Mouse (Mus musculus): ENCODE data around the gene Man1a2. TPM values are rescaled to one million over a fixed set of nuclear protein-coding genes. Genes with fewer than 3 reads are reported as not detected.

Man1a2 gene
- polyA plus RNA-seq, 1 experiment from 2014 or later, result 70.0 TPM

- Histone ChIP-seq H3K9me3 (replicated peaks) (no peaks in the 10 kb centered on the region), H3K27ac (no peak overlapping the region), H3K27me3 (no peaks in the 10 kb centered on the region), H3K4me2 (replicated peaks) (no peak overlapping the region), H3K9ac (no peak overlapping the region), H3K36me3 (no peaks in the 10 kb centered on the region), H3K4me3 (no peak overlapping the region), H3K4me1 (peaks cover 9% of the 10 kb centered on the region; the same call in 1 of the 2 replicates)
- no peak for ATAC-seq (ENCODE audit: low FRiP score)
- WGBS, result 62% methylated on average over 4 of the region's 4 CpGs
These were observed 26.2 kb upstream of the Man1a2 start for GRCm38 (mm10) chr3:100711486-100711885.

GRCm38 (mm10) chr3:100707117-100707516, 21.8 kb upstream of the Man1a2 start:
- H3K4me3 ChIP-seq, result no peak overlapping the region
- WGBS, result 70% methylated on average over 4 of the region's 4 CpGs

GRCm38 (mm10) chr3:100705128-100705667, 19.9 kb upstream of the Man1a2 start:
- ATAC-seq (ENCODE audit: low FRiP score), result peak; percentile 33
- no peaks in the 10 kb centered on the region for H3K27me3 ChIP-seq
- H3K4me2 ChIP-seq (replicated peaks), result no peak overlapping the region
- H3K9ac ChIP-seq, result no peak overlapping the region
- H3K4me1 ChIP-seq, result peaks cover 8% of the 10 kb centered on the region; the same call in 1 of the 2 replicates
- peak overlapping the region; percentile 12; the same call in 1 of the 2 replicates for H3K27ac ChIP-seq
- H3K36me3 ChIP-seq, result no peaks in the 10 kb centered on the region
- 61% methylated on average over 11 of the region's 11 CpGs for WGBS
- H3K9me3 ChIP-seq (replicated peaks), result no peaks in the 10 kb centered on the region
- H3K4me3 ChIP-seq, result no peak overlapping the region

More at GRCm38 (mm10) chr3:100707117-100707516, 21.8 kb upstream of the Man1a2 start:
- Histone ChIP-seq H3K9ac (no peak overlapping the region), H3K36me3 (no peaks in the 10 kb centered on the region), H3K27ac (no peak overlapping the region), H3K9me3 (replicated peaks) (no peaks in the 10 kb centered on the region), H3K27me3 (no peaks in the 10 kb centered on the region), H3K4me1 (peaks cover 18% of the 10 kb centered on the region; the same call in 1 of the 2 replicates), H3K4me2 (replicated peaks) (no peak overlapping the region)
- no peak for ATAC-seq (ENCODE audit: low FRiP score)

GRCm38 (mm10) chr3:100703847-100704644, 18.7 kb upstream of the Man1a2 start:
- H3K9me3 ChIP-seq (replicated peaks), result no peaks in the 10 kb centered on the region
- H3K27ac ChIP-seq, result no peak overlapping the region
- WGBS, result 77% methylated on average over 22 of the region's 22 CpGs
- no peaks in the 10 kb centered on the region for H3K36me3 ChIP-seq
- no peak overlapping the region for H3K4me2 ChIP-seq (replicated peaks)
- H3K9ac ChIP-seq, result no peak overlapping the region
- peaks cover 8% of the 10 kb centered on the region; the same call in 1 of the 2 replicates for H3K4me1 ChIP-seq
- H3K4me3 ChIP-seq, result no peak overlapping the region
- no peak; the same call in 1 of the 2 replicates for ATAC-seq (ENCODE audit: low FRiP score)
- H3K27me3 ChIP-seq, result no peaks in the 10 kb centered on the region

- Histone ChIP-seq H3K4me2 (replicated peaks) (no peak overlapping the region), H3K27me3 (no peaks in the 10 kb centered on the region), H3K9me3 (replicated peaks) (no peaks in the 10 kb centered on the region), H3K27ac (no peak overlapping the region), H3K9ac (no peak overlapping the region), H3K36me3 (no peaks in the 10 kb centered on the region), H3K4me1 (peaks cover 8% of the 10 kb centered on the region; the same call in 1 of the 2 replicates), H3K4me3 (no peak overlapping the region)
- WGBS, result 59% methylated on average over 15 of the region's 15 CpGs
- ATAC-seq (ENCODE audit: low FRiP score), result no peak
These were observed 17.9 kb upstream of the Man1a2 start for GRCm38 (mm10) chr3:100702875-100703846.

GRCm38 (mm10) chr3:100688747-100689146, 3.4 kb upstream of the Man1a2 start:
- Histone ChIP-seq H3K27ac (no peak overlapping the region), H3K4me1 (peaks cover 8% of the 10 kb centered on the region), H3K9me3 (replicated peaks) (no peaks in the 10 kb centered on the region), H3K27me3 (no peaks in the 10 kb centered on the region), H3K4me3 (no peak overlapping the region), H3K36me3 (no peaks in the 10 kb centered on the region), H3K4me2 (replicated peaks) (no peak overlapping the region), H3K9ac (no peak overlapping the region)
- WGBS, result 86% methylated on average over 6 of the region's 6 CpGs
- ATAC-seq (ENCODE audit: low FRiP score), result no peak

GRCm38 (mm10) chr3:100686756-100687155, 1.5 kb upstream of the Man1a2 start:
- no peaks in the 10 kb centered on the region for H3K9me3 ChIP-seq (replicated peaks)
- H3K4me2 ChIP-seq (replicated peaks), result no peak overlapping the region
- no peaks in the 10 kb centered on the region for H3K27me3 ChIP-seq
- H3K9ac ChIP-seq, result no peak overlapping the region
- no peak overlapping the region for H3K4me3 ChIP-seq
- H3K4me1 ChIP-seq, result peaks cover 20% of the 10 kb centered on the region
- H3K27ac ChIP-seq, result no peak overlapping the region
- no peak for ATAC-seq (ENCODE audit: low FRiP score)
- WGBS, result 88% methylated on average over 8 of the region's 8 CpGs
- H3K36me3 ChIP-seq, result no peaks in the 10 kb centered on the region

GRCm38 (mm10) chr3:100685763-100686370, 564 bp upstream of the Man1a2 start:
- Histone ChIP-seq H3K4me3 (peak overlapping the region; percentile 83), H3K9ac (peak overlapping the region; percentile 94), H3K4me1 (peaks cover 26% of the 10 kb centered on the region), H3K4me2 (replicated peaks) (peak overlapping the region; percentile 86), H3K36me3 (no peaks in the 10 kb centered on the region), H3K9me3 (replicated peaks) (no peaks in the 10 kb centered on the region), H3K27me3 (no peaks in the 10 kb centered on the region), H3K27ac (peak overlapping the region; percentile 99)
- WGBS, result under 1% methylated on average over 36 of the region's 77 CpGs
- ATAC-seq (ENCODE audit: low FRiP score), result peak; percentile 91

- Histone ChIP-seq H3K4me1 (peaks cover 30% of the 10 kb centered on the region), H3K9me3 (replicated peaks) (no peaks in the 10 kb centered on the region), H3K27ac (peak overlapping the region; percentile 99; the same call in 1 of the 2 replicates), H3K36me3 (no peaks in the 10 kb centered on the region), H3K4me2 (replicated peaks) (peak overlapping the region; percentile 86), H3K4me3 (peak overlapping the region; percentile 83), H3K9ac (peak overlapping the region; percentile 94), H3K27me3 (no peaks in the 10 kb centered on the region)
- WGBS, result 1% methylated on average over 25 of the region's 25 CpGs
- ATAC-seq (ENCODE audit: low FRiP score), result no peak
These were observed 898 bp downstream of the Man1a2 start for GRCm38 (mm10) chr3:100684234-100684975.

- ATAC-seq (ENCODE audit: low FRiP score), result no peak
- Histone ChIP-seq H3K9me3 (replicated peaks) (no peaks in the 10 kb centered on the region), H3K36me3 (no peaks in the 10 kb centered on the region), H3K9ac (peak overlapping the region; percentile 38; the same call in 1 of the 2 replicates), H3K27ac (no peak overlapping the region), H3K4me3 (peak overlapping the region; percentile 27), H3K4me2 (replicated peaks) (peak overlapping the region; percentile 86), H3K27me3 (no peaks in the 10 kb centered on the region), H3K4me1 (peaks cover 30% of the 10 kb centered on the region)
- WGBS, result 16% methylated on average over 3 of the region's 3 CpGs
These were observed 2.5 kb downstream of the Man1a2 start for GRCm38 (mm10) chr3:100682841-100683240.

- ATAC-seq (ENCODE audit: low FRiP score), result no peak
These were observed 3.0 kb downstream of the Man1a2 start for GRCm38 (mm10) chr3:100682281-100682680.

More at GRCm38 (mm10) chr3:100682281-100682680, 3.0 kb downstream of the Man1a2 start:
- Histone ChIP-seq H3K27ac (no peak overlapping the region), H3K4me1 (peaks cover 30% of the 10 kb centered on the region), H3K9ac (no peak overlapping the region), H3K36me3 (no peaks in the 10 kb centered on the region), H3K9me3 (replicated peaks) (no peaks in the 10 kb centered on the region), H3K27me3 (no peaks in the 10 kb centered on the region), H3K4me3 (peak overlapping the region; percentile 27), H3K4me2 (replicated peaks) (peak overlapping the region; percentile 86)
- WGBS, result 54% methylated on average over 4 of the region's 4 CpGs
